Mouse (Mus musculus) heart, postnatal 0 days (tissue): ENCODE measurements around the gene Rwdd4a.

Source experiments
- CTCF ChIP-seq: IDR thresholded peaks from 2 replicates; pipeline ENCODE4 v1.5.1; 2016; ENCODE audit warnings: antibody characterized with exemption, control low read depth, low read depth
- EP300 ChIP-seq: IDR thresholded peaks from 2 replicates; pipeline ENCODE4 v1.6.1; 2016; ENCODE audit warnings: antibody characterized with exemption, low read depth

- TF ChIP-seq CTCF: no peak
- TF ChIP-seq EP300: no peak
Observed at GRCm38 (mm10) chr8:47600664-47601063, 67.2 kb downstream of the Rwdd4a start.
